9 mouse cellular contexts compared by ENCODE assay signal in genomic region chr8:105966692-105967311, GRCm38 (mm10). TPM values are rescaled to one million over a fixed set of nuclear protein-coding genes. Genes with fewer than 3 reads are reported as not detected.
DNase-seq lines count a peak whose midpoint lies in the region; ATAC-seq and TF ChIP-seq lines count a peak whose summit lies in the region.
"Had no signal": no experiment of that assay in that cellular context is flagged by ENCODE, and none has a peak within 500 bp of the region (broad histone marks: within the 10 kb centered on the region; RNA-seq: fewer than 3 reads in every experiment).

No protein-coding gene starts in this region.

- no peak for TF ChIP-seq CTCF in forebrain, postnatal 0 days (IDR thresholded peaks at IDR 0.05; ENCODE audit: low read depth)
- TF ChIP-seq CTCF in midbrain, postnatal 0 days (IDR thresholded peaks at IDR 0.05), result no peak

- no peak overlapping the region for H3K27ac ChIP-seq in forebrain, postnatal 0 days (ENCODE audit: low read depth, low read length)
- no peak overlapping the region for H3K27ac ChIP-seq in limb, embryonic 11.5 days (replicated peaks; ENCODE audit: low read depth, low read length)
- no peak overlapping the region for H3K27ac ChIP-seq in midbrain, postnatal 0 days (ENCODE audit: low read depth, low read length)
- H3K27ac ChIP-seq: macrophage had no signal

- peak overlapping the region; percentile 66; the same call in 1 of the 2 replicates for H3K4me2 ChIP-seq in forebrain, postnatal 0 days (ENCODE audit: low read depth)
- H3K4me2 ChIP-seq in limb, embryonic 11.5 days (ENCODE audit: low read depth, severe bottlenecking), result peak overlapping the region; percentile 37
- 0 out of 2 replicates have a peak overlapping the region, but pooled peaks have one; percentile 51 for H3K4me2 ChIP-seq in midbrain, postnatal 0 days (ENCODE audit: low read depth, low read length, poor library complexity, severe bottlenecking)

- H3K4me3 ChIP-seq in forebrain, postnatal 0 days (ENCODE audit: low read depth, low read length), result no peak overlapping the region
- no peak overlapping the region; the same call in 1 of the 2 replicates for H3K4me3 ChIP-seq in limb, embryonic 11.5 days (ENCODE audit: low read depth, low read length)
- no peak overlapping the region for H3K4me3 ChIP-seq in midbrain, postnatal 0 days (ENCODE audit: low read depth, low read length)

- WGBS in forebrain, postnatal 0 days, result 9% methylated on average over 19 of the region's 19 CpGs
- 4% methylated on average over 19 of the region's 19 CpGs for WGBS in limb, embryonic 11.5 days
- WGBS in midbrain, postnatal 0 days, result 9% methylated on average over 19 of the region's 19 CpGs

- H3K9ac ChIP-seq in forebrain, postnatal 0 days, result no peak overlapping the region
- no peak overlapping the region for H3K9ac ChIP-seq in limb, embryonic 11.5 days (ENCODE audit: low read length)
- no peak overlapping the region for H3K9ac ChIP-seq in midbrain, postnatal 0 days (replicated peaks; ENCODE audit: low read length, poor library complexity, severe bottlenecking)

- no peaks in the 10 kb centered on the region for H3K9me3 ChIP-seq in forebrain, postnatal 0 days (ENCODE audit: low read length)
- no peaks in the 10 kb centered on the region for H3K9me3 ChIP-seq in limb, embryonic 11.5 days (ENCODE audit: control insufficient read depth, low read length)
- no peaks in the 10 kb centered on the region for H3K9me3 ChIP-seq in midbrain, postnatal 0 days (ENCODE audit: low read length)

- H3K4me1 ChIP-seq in forebrain, postnatal 0 days (ENCODE audit: insufficient read depth), result no peaks in the 10 kb centered on the region; the same call in 1 of the 2 replicates
- H3K4me1 ChIP-seq in limb, embryonic 11.5 days (ENCODE audit: control insufficient read depth, insufficient read depth, low read length), result peaks cover 16% of the 10 kb centered on the region
- no peaks in the 10 kb centered on the region for H3K4me1 ChIP-seq in midbrain, postnatal 0 days (ENCODE audit: insufficient read depth, low read length)

- peak; percentile 29 to 37 for DNase-seq in cerebellum, postnatal 10 days
- no peak for DNase-seq in cerebellum, adult 11 months
- peak; percentile 31 for DNase-seq in Muller cell, postnatal 12 days (ENCODE audit: inconsistent ontology term)
- DNase-seq in forebrain, postnatal 0 days, result no peak
- peak; percentile 76 for DNase-seq in limb, embryonic 11.5 days (ENCODE audit: low spot score)
- DNase-seq in midbrain, postnatal 0 days (ENCODE audit: low spot score), result no peak
- DNase-seq in frontal cortex, postnatal 36 days (ENCODE audit: low spot score in 2 of 2), result no peak
- no peak for DNase-seq in adrenal gland, adult 18-20 months (ENCODE audit: low spot score in 2 of 2)

- no peak for ATAC-seq in forebrain, postnatal 0 days
- ATAC-seq in limb, embryonic 11.5 days (ENCODE audit: insufficient number of reproducible peaks, low FRiP score, low TSS enrichment, low read depth), result no peak
- no peak for ATAC-seq in midbrain, postnatal 0 days (ENCODE audit: low FRiP score)

- H3K36me3 ChIP-seq in forebrain, postnatal 0 days (ENCODE audit: insufficient read depth), result no peaks in the 10 kb centered on the region
- H3K36me3 ChIP-seq in limb, embryonic 11.5 days (ENCODE audit: control insufficient read depth, insufficient read depth, low read length), result no peaks in the 10 kb centered on the region
- no peaks in the 10 kb centered on the region for H3K36me3 ChIP-seq in midbrain, postnatal 0 days (ENCODE audit: insufficient read depth, low read length)

- peaks cover 15% of the 10 kb centered on the region for H3K27me3 ChIP-seq in forebrain, postnatal 0 days (ENCODE audit: insufficient read depth, low read length)
- no peaks in the 10 kb centered on the region for H3K27me3 ChIP-seq in limb, embryonic 11.5 days (ENCODE audit: control insufficient read depth, insufficient read depth, low read length)
- peaks cover 25% of the 10 kb centered on the region for H3K27me3 ChIP-seq in midbrain, postnatal 0 days (ENCODE audit: insufficient read depth, low read length)

RNA-seq across cellular contexts. Expression of gene Slc12a4, which starts 0.9 kb away (rescaled TPM):
- total RNA-seq in forebrain, postnatal 0 days (2014; rRNA removed), result 9.7 and 12.4 TPM in 2 replicates
- polyA plus RNA-seq in forebrain, postnatal 0 days (2015; fragmentation: Nextera tagmentation; extraction: Ambion mirVana), result 9.8 and 12.1 TPM in 2 replicates
- 23.5 and 27.2 TPM in 2 replicates for polyA plus RNA-seq in limb, embryonic 11.5 days (2014; fragmentation: Nextera tagmentation; extraction: Ambion mirVana)
- 11.8 and 12.1 TPM in 2 replicates for total RNA-seq in midbrain, postnatal 0 days (2014; rRNA removed)
- 9.6 and 12.0 TPM in 2 replicates for polyA plus RNA-seq in midbrain, postnatal 0 days (2015; fragmentation: Nextera tagmentation; extraction: Ambion mirVana)
- total RNA-seq in adrenal gland, adult 18-20 months (2021), result 10 to 100 TPM; 45.4 to 56.9 TPM

RNA-seq across cellular contexts. Expression of gene Dpep3, which starts 12.4 kb away (rescaled TPM):
- not detected in 2 replicates for total RNA-seq in forebrain, postnatal 0 days (2014; rRNA removed)
- polyA plus RNA-seq in forebrain, postnatal 0 days (2015; fragmentation: Nextera tagmentation; extraction: Ambion mirVana), result not detected in 2 replicates
- not detected in 2 replicates for polyA plus RNA-seq in limb, embryonic 11.5 days (2014; fragmentation: Nextera tagmentation; extraction: Ambion mirVana)
- not detected in 2 replicates for total RNA-seq in midbrain, postnatal 0 days (2014; rRNA removed)
- not detected in 2 replicates for polyA plus RNA-seq in midbrain, postnatal 0 days (2015; fragmentation: Nextera tagmentation; extraction: Ambion mirVana)
- total RNA-seq in adrenal gland, adult 18-20 months (2021), result not detected

RNA-seq across cellular contexts. Expression of gene Lcat, which starts 23.6 kb away (rescaled TPM):
- 6.0 and 7.9 TPM in 2 replicates for total RNA-seq in forebrain, postnatal 0 days (2014; rRNA removed)
- 3.8 and 5.9 TPM in 2 replicates for polyA plus RNA-seq in forebrain, postnatal 0 days (2015; fragmentation: Nextera tagmentation; extraction: Ambion mirVana)
- 1.2 and 1.3 TPM in 2 replicates for polyA plus RNA-seq in limb, embryonic 11.5 days (2014; fragmentation: Nextera tagmentation; extraction: Ambion mirVana)
- 7.5 and 19.3 TPM in 2 replicates for total RNA-seq in midbrain, postnatal 0 days (2014; rRNA removed)
- polyA plus RNA-seq in midbrain, postnatal 0 days (2015; fragmentation: Nextera tagmentation; extraction: Ambion mirVana), result 5.6 and 6.8 TPM in 2 replicates
- total RNA-seq in adrenal gland, adult 18-20 months (2021), result 1 to 10 TPM in 1 of 2 experiments, under 1 TPM in 1; 0.51 to 1.8 TPM

RNA-seq across cellular contexts. Expression of gene Dus2, which starts 24.3 kb away (rescaled TPM):
- total RNA-seq in forebrain, postnatal 0 days (2014; rRNA removed), result 14.3 and 17.8 TPM in 2 replicates
- 15.2 and 21.7 TPM in 2 replicates for polyA plus RNA-seq in forebrain, postnatal 0 days (2015; fragmentation: Nextera tagmentation; extraction: Ambion mirVana)
- polyA plus RNA-seq in limb, embryonic 11.5 days (2014; fragmentation: Nextera tagmentation; extraction: Ambion mirVana), result 18.8 and 21.8 TPM in 2 replicates
- total RNA-seq in midbrain, postnatal 0 days (2014; rRNA removed), result 16.3 and 18.8 TPM in 2 replicates
- polyA plus RNA-seq in midbrain, postnatal 0 days (2015; fragmentation: Nextera tagmentation; extraction: Ambion mirVana), result 21.3 and 22.2 TPM in 2 replicates
- total RNA-seq in adrenal gland, adult 18-20 months (2021), result 10 to 100 TPM; 14.2 to 21.2 TPM

RNA-seq across cellular contexts. Expression of gene Psmb10, which starts 28.6 kb away (rescaled TPM):
- total RNA-seq in forebrain, postnatal 0 days (2014; rRNA removed), result 46.5 and 63.7 TPM in 2 replicates
- polyA plus RNA-seq in forebrain, postnatal 0 days (2015; fragmentation: Nextera tagmentation; extraction: Ambion mirVana), result 86.2 and 95.8 TPM in 2 replicates
- 24.6 and 28.4 TPM in 2 replicates for polyA plus RNA-seq in limb, embryonic 11.5 days (2014; fragmentation: Nextera tagmentation; extraction: Ambion mirVana)
- 44.9 and 85.1 TPM in 2 replicates for total RNA-seq in midbrain, postnatal 0 days (2014; rRNA removed)
- polyA plus RNA-seq in midbrain, postnatal 0 days (2015; fragmentation: Nextera tagmentation; extraction: Ambion mirVana), result 110 and 122 TPM in 2 replicates
- total RNA-seq in adrenal gland, adult 18-20 months (2021), result 10 to 100 TPM; 78.7 to 84.1 TPM

Comparison
In these comparisons a context has a peak if more than half of its experiments do, and no peak if none do; other contexts are left out.
1. DNase-seq: peak in cerebellum, postnatal 10 days (2 of 2), Muller cell, postnatal 12 days (single experiment) and limb, embryonic 11.5 days (single experiment); none in cerebellum, adult 11 months (single experiment), forebrain, postnatal 0 days (single experiment), midbrain, postnatal 0 days (single experiment), frontal cortex, postnatal 36 days (0 of 2) and adrenal gland, adult 18-20 months (0 of 2).
2. Peak in every context shown above with its lines, with median percentiles within 50 percentile points of each other: H3K4me2 ChIP-seq.